Mouse (Mus musculus) frontal cortex, postnatal 36 days (tissue): ENCODE measurements at regions not wholly inside any gene's neighbourhood (a gene's known extent, or its start where the extent isn't known, plus 50 kb on each side); places are given as distances from the start of the nearest gene placed in this dataset.

Experiments
- DNase-seq, 2 experiments: peaks; one replicate each; pipeline ENCODE4 v3.0.0; 2022; ENCODE audit warnings: low spot score in 2 of 2

- no peak for DNase-seq
Measured at GRCm38 (mm10) chr3:70384235-70384634, 376.8 kb downstream of the Otol1 start.

- no peak for DNase-seq
Measured at GRCm38 (mm10) chr3:70385961-70386360, 378.5 kb downstream of the Otol1 start.

GRCm38 (mm10) chr3:70401187-70401586, 393.8 kb downstream of the Otol1 start:
- DNase-seq = no peak

- peak in 1 of 2 experiments; percentile 5 for DNase-seq
Measured at GRCm38 (mm10) chr3:70406571-70406970, 399.2 kb downstream of the Otol1 start.

GRCm38 (mm10) chr3:70418273-70418672, 410.9 kb downstream of the Otol1 start:
- DNase-seq = no peak

- peak; percentile 9 to 50 for DNase-seq
Measured at GRCm38 (mm10) chr3:70422016-70422415, 414.6 kb downstream of the Otol1 start.

GRCm38 (mm10) chr3:70422669-70423068, 415.3 kb downstream of the Otol1 start:
- DNase-seq = peak; percentile 12 to 44

- no peak for DNase-seq
Measured at GRCm38 (mm10) chr3:70436671-70437070, 429.3 kb downstream of the Otol1 start.

- peak in 1 of 2 experiments; percentile 11 for DNase-seq
Measured at GRCm38 (mm10) chr3:70457181-70457847, 449.9 kb downstream of the Otol1 start.

DNA sequence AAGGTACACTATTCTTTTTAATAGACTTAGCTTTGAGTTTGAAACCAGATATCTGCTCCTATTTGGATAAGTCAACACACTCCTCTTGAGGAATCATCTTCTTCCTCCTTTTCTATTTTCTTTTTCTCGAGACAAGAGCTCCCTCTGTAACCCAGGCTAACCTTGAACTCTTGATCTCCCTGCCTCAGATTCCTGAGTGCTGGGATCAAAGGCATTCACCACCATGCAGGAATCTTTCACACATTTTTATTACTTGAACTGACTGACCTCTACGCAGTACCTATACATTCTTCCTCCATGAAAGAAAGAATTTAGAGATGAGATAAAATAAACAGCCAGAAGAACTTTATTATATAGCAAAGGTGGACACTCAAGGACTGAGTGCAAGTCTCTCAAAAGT, 453.4 kb downstream of the Otol1 start:
- DNase-seq = no peak

DNA sequence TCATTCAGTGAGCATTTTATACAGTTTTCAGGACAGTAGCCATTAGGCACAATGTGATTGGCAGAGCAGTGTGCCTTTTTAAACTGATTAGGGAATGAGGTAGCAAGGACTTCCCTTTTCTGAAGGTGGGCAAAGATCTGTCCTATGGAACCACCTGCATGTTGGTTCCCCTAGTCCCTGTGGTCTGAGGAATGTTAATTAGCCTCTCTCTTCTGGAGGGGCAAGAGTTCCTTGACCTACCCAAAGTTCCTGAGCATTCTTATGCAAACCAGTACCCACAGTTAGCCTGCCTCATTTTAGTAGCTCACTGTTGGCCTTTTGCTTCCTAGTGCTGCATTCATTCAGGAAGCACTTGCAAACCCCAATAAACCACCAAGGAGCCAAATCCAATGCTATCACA, 455.8 kb downstream of the Otol1 start:
- no peak for DNase-seq

GRCm38 (mm10) chr3:70482521-70482920, 475.1 kb downstream of the Otol1 start:
- peak; percentile 71 to 72 for DNase-seq

GRCm38 (mm10) chr3:70483066-70483743, 475.8 kb downstream of the Otol1 start:
- DNase-seq = no peak

- no peak for DNase-seq
Measured at GRCm38 (mm10) chr3:70496431-70496830, 489.0 kb downstream of the Otol1 start.

DNA sequence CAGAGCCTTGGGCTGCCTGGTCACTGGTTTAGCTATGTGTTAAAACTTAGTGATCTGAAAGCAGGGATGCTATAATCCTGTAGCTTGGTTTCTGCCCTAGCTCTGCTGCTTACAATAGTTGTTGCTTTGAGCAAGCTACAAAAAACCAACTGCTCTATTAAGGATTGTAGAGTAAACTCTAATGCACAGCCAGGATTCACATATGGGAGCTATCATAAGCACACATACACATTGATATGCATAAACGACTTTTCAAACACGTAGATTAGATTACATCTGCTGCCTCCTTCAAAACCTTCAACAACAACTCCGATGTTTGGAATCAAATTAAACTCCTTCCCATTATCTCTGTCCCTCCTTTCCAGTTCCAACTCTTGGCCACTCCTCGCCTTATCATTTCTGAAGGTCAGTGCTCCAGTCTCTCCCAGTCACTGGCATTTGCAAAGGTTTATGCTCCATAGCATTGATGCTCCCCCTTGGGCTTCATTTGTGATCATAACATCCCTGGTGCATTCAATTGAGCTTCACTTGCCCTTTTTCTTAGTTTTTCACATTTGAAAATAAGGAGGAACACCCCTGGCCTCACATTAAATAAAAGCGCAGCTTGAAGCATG, 492.9 kb downstream of the Otol1 start:
- no peak for DNase-seq

- no peak for DNase-seq
Measured at GRCm38 (mm10) chr3:70500991-70501961, 493.9 kb downstream of the Otol1 start.

DNA sequence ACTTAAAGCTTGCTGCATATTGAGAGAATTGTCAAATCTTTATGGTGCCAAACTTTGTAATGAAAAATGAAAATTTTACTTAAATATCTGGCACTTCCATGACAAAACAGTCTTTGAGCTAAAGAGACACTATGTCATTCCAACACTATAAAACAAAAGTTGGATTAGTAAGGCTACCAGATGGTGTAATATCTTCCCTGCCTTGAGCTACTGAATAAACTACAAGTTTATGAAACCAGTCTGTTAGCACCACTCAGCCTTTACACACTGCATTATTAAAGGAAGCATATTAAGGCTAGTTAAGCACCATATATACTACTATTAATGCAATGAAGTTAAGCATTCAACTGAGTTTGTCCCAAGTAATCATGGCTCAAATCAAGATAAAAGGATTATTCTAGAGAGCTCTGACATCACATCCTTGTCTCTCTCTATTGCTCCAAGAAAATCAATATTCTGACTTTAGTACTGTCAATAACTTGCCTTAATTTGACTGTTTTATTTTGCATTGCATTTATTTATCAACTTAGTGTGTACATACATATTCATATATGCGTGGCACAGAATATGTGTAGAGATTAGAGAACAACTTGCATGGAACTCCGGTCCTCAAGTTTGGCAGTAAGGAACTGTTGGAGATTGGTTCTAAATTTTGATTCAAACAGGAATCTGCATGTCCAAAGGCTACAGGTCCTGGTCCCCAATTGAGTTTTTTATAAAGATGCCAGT, 526.3 kb downstream of the Otol1 start:
- no peak for DNase-seq

GRCm38 (mm10) chr3:70535084-70535483, 527.7 kb downstream of the Otol1 start:
- no peak for DNase-seq

DNA sequence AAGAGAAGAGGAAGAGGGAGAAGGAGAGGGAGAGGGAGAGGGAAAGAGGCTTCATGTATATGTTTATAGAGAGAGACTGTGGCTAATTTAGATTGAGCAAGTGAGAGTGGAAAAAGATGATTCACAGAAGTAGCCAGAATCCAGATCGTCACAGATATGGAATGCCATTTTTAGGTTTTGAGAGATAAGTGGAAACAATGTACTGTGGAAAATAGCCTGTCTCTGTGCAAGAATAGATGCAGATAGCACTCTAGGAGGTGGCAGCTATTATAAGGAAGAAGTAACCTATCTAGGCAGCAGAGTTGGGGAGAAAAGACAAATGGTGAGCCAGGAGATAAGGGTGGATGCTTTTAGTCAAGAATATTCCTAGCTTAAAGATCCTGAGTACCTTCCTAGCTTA, 536.5 kb downstream of the Otol1 start:
- peak; percentile 15 to 54 for DNase-seq

DNA sequence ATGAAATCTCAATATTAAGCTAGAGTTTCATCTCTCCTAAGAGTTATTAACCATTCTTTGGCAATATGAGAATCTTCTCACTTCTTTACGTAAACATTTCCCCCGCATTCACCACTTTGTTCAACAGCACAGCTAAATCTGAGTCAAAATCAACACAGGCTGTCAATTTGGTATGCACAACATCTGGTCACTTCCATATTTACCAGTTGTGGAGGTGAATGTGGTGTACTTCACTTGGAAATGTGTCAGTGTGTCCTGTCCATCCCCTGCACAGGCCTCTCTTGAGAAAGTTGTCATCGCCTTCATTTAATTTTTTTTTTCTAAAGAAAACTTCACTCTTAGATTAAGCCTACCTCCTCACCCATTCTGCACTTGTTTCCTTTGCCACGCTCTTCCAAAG, 550.4 kb downstream of the Otol1 start:
- DNase-seq = peak in 1 of 2 experiments; percentile 51
